Mouse (Mus musculus) neural tube, embryonic 13.5 days (tissue): ENCODE measurements around the gene Frmpd1. TPM values are rescaled to one million over a fixed set of nuclear protein-coding genes. Genes with fewer than 3 reads are reported as not detected.

Experiments
- ATAC-seq: fragments of 200-750 bp; cut with Nextera tagmentation; 2 replicates; pipeline ENCODE4 v1.8.0; 2017; ENCODE audit warnings: low read depth, mild to moderate bottlenecking, moderate TSS enrichment, moderate library complexity
- H3K27ac ChIP-seq: fragments of 300-500 bp; sonication (generic); replicated peaks from 2 replicates; pipeline ENCODE4 v1.5.1; 2015; ENCODE audit warnings: moderate library complexity, mild to moderate bottlenecking, inconsistent platforms
- H3K27me3 ChIP-seq: fragments of 300-500 bp; sonication (generic); 2 replicates; pipeline ENCODE4 v1.6.1; 2015; ENCODE audit warnings: mild to moderate bottlenecking, inconsistent platforms
- H3K36me3 ChIP-seq: fragments of 300-500 bp; sonication (generic); 2 replicates; pipeline ENCODE4 v1.6.1; 2015; ENCODE audit warnings: mild to moderate bottlenecking, inconsistent platforms
- H3K4me1 ChIP-seq: fragments of 300-500 bp; sonication (generic); replicated peaks from 2 replicates; pipeline ENCODE4 v1.6.1; 2015; ENCODE audit warnings: inconsistent platforms
- H3K4me2 ChIP-seq: fragments of 300-500 bp; sonication (generic); 2 replicates; pipeline ENCODE4 v1.6.1; 2015; ENCODE audit warnings: inconsistent platforms, mild to moderate bottlenecking, moderate library complexity
- H3K4me3 ChIP-seq: fragments of 300-500 bp; sonication (generic); 2 replicates; pipeline ENCODE4 v1.5.1; 2015; ENCODE audit warnings: mild to moderate bottlenecking, inconsistent platforms
- H3K9ac ChIP-seq: fragments of 300-500 bp; sonication (generic); 2 replicates; pipeline ENCODE4 v1.6.1; 2015; ENCODE audit warnings: moderate library complexity, mild to moderate bottlenecking, inconsistent platforms
- H3K9me3 ChIP-seq: fragments of 300-500 bp; sonication (generic); 2 replicates; pipeline ENCODE4 v1.6.1; 2016; ENCODE audit warnings: inconsistent platforms
- WGBS: fragments of 180-500 bp; shearing (Covaris S2); methylation state at CpG from one replicate; pipeline ENCODE4 v1.1.7; 2015; 5-methylcytosine and 5-hydroxymethylcytosine counted together
- polyA plus RNA-seq: library from polyadenylated mRNA; unstranded; fragments of >200 nt; fragmentation: Nextera tagmentation; extraction: Ambion mirVana; gene quantifications from 2 replicates; pipeline ENCODE4 v1.2.1, GENCODE M21; 2015

Gene Frmpd1
- polyA plus RNA-seq, 1 experiment from 2014 or later, result 2.9 TPM

- no peaks in the 10 kb centered on the region for H3K9me3 ChIP-seq
- WGBS, result 49% methylated on average over 3 of the region's 3 CpGs
- ATAC-seq, result no peak
- no peaks in the 10 kb centered on the region for H3K4me1 ChIP-seq
- no peaks in the 10 kb centered on the region for H3K36me3 ChIP-seq
- no peak overlapping the region for H3K9ac ChIP-seq
- no peak overlapping the region for H3K4me3 ChIP-seq
- H3K27me3 ChIP-seq, result no peaks in the 10 kb centered on the region
- H3K27ac ChIP-seq, result no peak overlapping the region
- no peak overlapping the region for H3K4me2 ChIP-seq
Observed at GRCm38 (mm10) chr4:45286318-45286717, 101.6 kb downstream of the Frmpd1 start.

- no peaks in the 10 kb centered on the region for H3K36me3 ChIP-seq
- whole genome bisulfite sequencing, result 76% methylated on average over 5 of the region's 5 CpGs
Observed at GRCm38 (mm10) chr4:45287906-45288305, 103.2 kb downstream of the Frmpd1 start.

GRCm38 (mm10) chr4:45296662-45297564 lies 112.2 kb downstream of the Frmpd1 start, which contains the start of gene Trmt10b:
Gene Trmt10b (plus strand): TSS chr4:45297127.
- peaks cover 22% of the 10 kb centered on the region for H3K36me3 ChIP-seq
- no peaks in the 10 kb centered on the region for H3K9me3 ChIP-seq
- H3K4me3 ChIP-seq, result peak within 1 kb of the TSS; percentile 89
- no peak within 1 kb of the TSS for H3K27ac ChIP-seq
- ATAC-seq, result peak; percentile 95
- no peaks in the 10 kb centered on the region for H3K27me3 ChIP-seq
- H3K4me2 ChIP-seq, result peak within 1 kb of the TSS; percentile 87
- peak within 1 kb of the TSS; percentile 85 for H3K9ac ChIP-seq
- 21% methylated on average over 27 of the region's 27 CpGs for WGBS
- peaks cover 17% of the 10 kb centered on the region for H3K4me1 ChIP-seq

More at GRCm38 (mm10) chr4:45287906-45288305, 103.2 kb downstream of the Frmpd1 start:
- Histone ChIP-seq H3K27ac (no peak overlapping the region), H3K4me1 (no peaks in the 10 kb centered on the region), H3K4me2 (no peak overlapping the region), H3K4me3 (no peak overlapping the region), H3K9ac (no peak overlapping the region), H3K27me3 (no peaks in the 10 kb centered on the region), H3K9me3 (no peaks in the 10 kb centered on the region)
- ATAC-seq, result no peak

- H3K4me1 ChIP-seq, result no peaks in the 10 kb centered on the region
- no peak overlapping the region for H3K27ac ChIP-seq
- 95% methylated on average over 14 of the region's 14 CpGs for WGBS
- H3K27me3 ChIP-seq, result no peaks in the 10 kb centered on the region
- ATAC-seq, result no peak
- H3K4me3 ChIP-seq, result no peak overlapping the region
- no peak overlapping the region for H3K9ac ChIP-seq
- H3K9me3 ChIP-seq, result no peaks in the 10 kb centered on the region
- peaks cover 89% of the 10 kb centered on the region for H3K36me3 ChIP-seq
- H3K4me2 ChIP-seq, result no peak overlapping the region
Observed at GRCm38 (mm10) chr4:45305536-45305935, 120.9 kb downstream of the Frmpd1 start.

GRCm38 (mm10) chr4:45308046-45308445 lies 123.4 kb downstream of the Frmpd1 start:
- Histone ChIP-seq H3K9ac (no peak overlapping the region), H3K27ac (no peak overlapping the region), H3K4me1 (no peaks in the 10 kb centered on the region), H3K9me3 (no peaks in the 10 kb centered on the region), H3K4me2 (no peak overlapping the region), H3K36me3 (peaks cover 83% of the 10 kb centered on the region), H3K4me3 (no peak overlapping the region), H3K27me3 (no peaks in the 10 kb centered on the region)
- no peak for ATAC-seq
- 39% methylated on average over 11 of the region's 11 CpGs for WGBS

GRCm38 (mm10) chr4:45308606-45309005 lies 123.9 kb downstream of the Frmpd1 start:
- Histone ChIP-seq H3K36me3 (peaks cover 81% of the 10 kb centered on the region), H3K27me3 (no peaks in the 10 kb centered on the region), H3K4me1 (no peaks in the 10 kb centered on the region), H3K4me2 (no peak overlapping the region), H3K27ac (no peak overlapping the region), H3K9ac (no peak overlapping the region), H3K4me3 (no peak overlapping the region), H3K9me3 (no peaks in the 10 kb centered on the region)
- no peak for ATAC-seq
- WGBS, result 90% methylated on average over 6 of the region's 6 CpGs

- H3K4me2 ChIP-seq, result no peak overlapping the region
- no peak overlapping the region for H3K4me3 ChIP-seq
- H3K9ac ChIP-seq, result no peak overlapping the region
- H3K9me3 ChIP-seq, result no peaks in the 10 kb centered on the region
- H3K27ac ChIP-seq, result no peak overlapping the region
- 94% methylated on average over 2 of the region's 2 CpGs for WGBS
- no peaks in the 10 kb centered on the region for H3K27me3 ChIP-seq
- ATAC-seq, result no peak
- peaks cover 78% of the 10 kb centered on the region for H3K36me3 ChIP-seq
- no peaks in the 10 kb centered on the region for H3K4me1 ChIP-seq
Observed at GRCm38 (mm10) chr4:45311056-45311455, 126.4 kb downstream of the Frmpd1 start.

- peaks cover 23% of the 10 kb centered on the region for H3K4me1 ChIP-seq
- peak overlapping the region; percentile 88 for H3K9ac ChIP-seq
- peak overlapping the region; percentile 86 for H3K27ac ChIP-seq
- H3K4me2 ChIP-seq, result peak overlapping the region; percentile 79
- H3K4me3 ChIP-seq, result peak overlapping the region; percentile 96
- H3K36me3 ChIP-seq, result peaks cover 29% of the 10 kb centered on the region
- peak; percentile 87 for ATAC-seq
- no peaks in the 10 kb centered on the region for H3K9me3 ChIP-seq
- peaks cover 35% of the 10 kb centered on the region for H3K27me3 ChIP-seq
- under 1% methylated on average over 56 of the region's 56 CpGs for WGBS
Observed at GRCm38 (mm10) chr4:45320159-45320816, 135.6 kb downstream of the Frmpd1 start.

- H3K4me1 ChIP-seq, result no peaks in the 10 kb centered on the region
- H3K36me3 ChIP-seq, result no peaks in the 10 kb centered on the region
- no peak overlapping the region for H3K4me2 ChIP-seq
- ATAC-seq, result no peak
- H3K27ac ChIP-seq, result no peak overlapping the region
- H3K9me3 ChIP-seq, result no peaks in the 10 kb centered on the region
- H3K9ac ChIP-seq, result no peak overlapping the region
- peaks cover 20% of the 10 kb centered on the region; the same call in 1 of the 2 replicates for H3K27me3 ChIP-seq
- no peak overlapping the region for H3K4me3 ChIP-seq
- WGBS, result 82% methylated on average over 7 of the region's 7 CpGs
Observed at GRCm38 (mm10) chr4:45331139-45331538, 146.5 kb downstream of the Frmpd1 start.

GRCm38 (mm10) chr4:45332466-45332865 lies 147.8 kb downstream of the Frmpd1 start:
- Histone ChIP-seq H3K4me3 (no peak overlapping the region), H3K27ac (no peak overlapping the region), H3K27me3 (peaks cover 9% of the 10 kb centered on the region; the same call in 1 of the 2 replicates), H3K4me2 (no peak overlapping the region), H3K4me1 (no peaks in the 10 kb centered on the region), H3K9ac (no peak overlapping the region), H3K9me3 (no peaks in the 10 kb centered on the region), H3K36me3 (no peaks in the 10 kb centered on the region)
- 74% methylated on average over 3 of the region's 3 CpGs for WGBS
- no peak for ATAC-seq
